Mouse (Mus musculus) cortical plate, adult 2 months (tissue): ENCODE measurements around the gene Itpk1.

ENCODE experiments used
- CTCF ChIP-seq: fragments of 200-500 bp; IDR thresholded peaks from 2 replicates; pipeline ENCODE4 v1.5.1; 2011; ENCODE audit warnings: mild to moderate bottlenecking, control low read depth, low read length; ENCODE audit not compliant: insufficient read depth; ENCODE audit errors: extremely low read depth
- POLR2A ChIP-seq: fragments of 200-500 bp; IDR thresholded peaks from 2 replicates; pipeline ENCODE4 v1.6.1; 2011; ENCODE audit warnings: mild to moderate bottlenecking, low read length, control low read depth; ENCODE audit not compliant: insufficient read depth; ENCODE audit errors: extremely low read depth

GRCm38 (mm10) chr12:102702356-102703110 lies 2.2 kb downstream of the Itpk1 start:
- TF ChIP-seq CTCF (peak; percentile 37; the same call in 1 of the 2 replicates), POLR2A (no peak)
